Mouse (Mus musculus) cerebellum, adult 2 months (tissue): ENCODE measurements at regions not wholly inside any gene's neighbourhood (a gene's known extent, or its start where the extent isn't known, plus 50 kb on each side); places are given as distances from the start of the nearest gene placed in this dataset.
"Not testable (repeated sequence)": the region's sequence is repeated elsewhere in the genome, so short reads cannot be mapped to it uniquely, and the experiment has no call there.

Experiments
- DNase-seq, 2 experiments: peaks; one replicate each; pipeline ENCODE4 v3.0.0; 2021
- H3K27ac ChIP-seq: fragments of 200-500 bp; 2 replicates; pipeline ENCODE4 v1.5.1; 2012; ENCODE audit warnings: low read length, control low read depth, inconsistent platforms; ENCODE audit not compliant: insufficient read depth
- H3K27me3 ChIP-seq: fragments of 200-500 bp; 2 replicates; pipeline ENCODE4 v1.6.1; 2012; ENCODE audit warnings: inconsistent platforms, mild to moderate bottlenecking, low read length, moderate library complexity; ENCODE audit not compliant: control insufficient read depth, insufficient read depth
- H3K4me1 ChIP-seq: fragments of 200-500 bp; 2 replicates; pipeline ENCODE4 v1.6.1; 2011; ENCODE audit warnings: low read length; ENCODE audit not compliant: control insufficient read depth, insufficient read depth
- H3K4me3 ChIP-seq: fragments of 200-500 bp; replicated peaks from 2 replicates; pipeline ENCODE3; 2011; ENCODE audit warnings: mild to moderate bottlenecking, low read depth, low read length, control low read depth; ENCODE audit not compliant: insufficient read depth
- CTCF ChIP-seq: fragments of 200-500 bp; IDR thresholded peaks from 2 replicates; pipeline ENCODE4 v1.5.1; 2011; ENCODE audit warnings: low read depth, mild to moderate bottlenecking, control low read depth, low read length, moderate library complexity, borderline replicate concordance; ENCODE audit not compliant: insufficient read depth
- POLR2A ChIP-seq: fragments of 200-500 bp; IDR thresholded peaks from 2 replicates; pipeline ENCODE4 v1.6.1; 2011; ENCODE audit warnings: low read length, control low read depth, borderline replicate concordance; ENCODE audit not compliant: insufficient read depth
- WGBS: fragments of 180-500 bp; shearing (Covaris S2); methylation state at CpG from one replicate; pipeline ENCODE4 v1.1.7; 2018; 5-methylcytosine and 5-hydroxymethylcytosine counted together

GRCm38 (mm10) chr4:22133547-22134495 lies 202.7 kb downstream of the Faxc start:
- TF ChIP-seq POLR2A (no peak), CTCF (no peak)
- Histone ChIP-seq H3K4me3 (no peak overlapping the region), H3K27me3 (no peaks in the 10 kb centered on the region; the same call in 1 of the 2 replicates), H3K27ac (no peak overlapping the region), H3K4me1 (no peaks in the 10 kb centered on the region)
- no peak for DNase-seq
- 74% methylated on average over 14 of the region's 14 CpGs for WGBS

GRCm38 (mm10) chr4:22140122-22140521 lies 209.0 kb downstream of the Faxc start:
- DNase-seq: no peak
- TF ChIP-seq CTCF (no peak), POLR2A (no peak)
- Histone ChIP-seq H3K27me3 (no peaks in the 10 kb centered on the region), H3K4me3 (no peak overlapping the region), H3K4me1 (no peaks in the 10 kb centered on the region), H3K27ac (no peak overlapping the region)
- WGBS: 19% methylated on average over 3 of the region's 3 CpGs

GRCm38 (mm10) chr4:22143546-22143945 lies 212.4 kb downstream of the Faxc start:
- TF ChIP-seq CTCF: no peak
- H3K27ac ChIP-seq: no peak overlapping the region
- H3K4me3 ChIP-seq: no peak overlapping the region
- WGBS: 94% methylated on average over 1 of the region's 1 CpGs
- DNase-seq: no peak
- H3K4me1 ChIP-seq: no peaks in the 10 kb centered on the region
- no peaks in the 10 kb centered on the region for H3K27me3 ChIP-seq

- H3K4me1 ChIP-seq, H3K27ac ChIP-seq, H3K4me3 ChIP-seq, H3K27me3 ChIP-seq, DNase-seq: not testable (repeated sequence)
- WGBS: 95% methylated on average over 1 of the region's 1 CpGs
Observed at GRCm38 (mm10) chr4:22144834-22145233, 212.5 kb upstream of the Fbxl4 start.

- Histone ChIP-seq H3K27me3 (no peaks in the 10 kb centered on the region), H3K4me3 (no peak overlapping the region), H3K4me1 (no peaks in the 10 kb centered on the region), H3K27ac (no peak overlapping the region)
- DNase-seq: no peak
- WGBS: 31% methylated on average over 6 of the region's 6 CpGs
- TF ChIP-seq POLR2A (no peak), CTCF (no peak)
Observed at GRCm38 (mm10) chr4:22146648-22147409, 210.5 kb upstream of the Fbxl4 start.

- 14% methylated on average over 10 of the region's 10 CpGs for WGBS
- no peaks in the 10 kb centered on the region; the same call in 1 of the 2 replicates for H3K27me3 ChIP-seq
- no peaks in the 10 kb centered on the region for H3K4me1 ChIP-seq
- TF ChIP-seq CTCF (no peak), POLR2A (no peak)
- H3K4me3 ChIP-seq: no peak overlapping the region
- H3K27ac ChIP-seq: no peak overlapping the region
- no peak for DNase-seq
Observed at GRCm38 (mm10) chr4:22151899-22152493, 205.3 kb upstream of the Fbxl4 start.

GRCm38 (mm10) chr4:22152971-22153544 lies 204.3 kb upstream of the Fbxl4 start:
- TF ChIP-seq CTCF (no peak), POLR2A (no peak)
- WGBS: 41% methylated on average over 7 of the region's 7 CpGs
- no peak overlapping the region for H3K4me3 ChIP-seq
- no peaks in the 10 kb centered on the region for H3K4me1 ChIP-seq
- DNase-seq: no peak
- H3K27ac ChIP-seq: no peak overlapping the region
- no peaks in the 10 kb centered on the region; the same call in 1 of the 2 replicates for H3K27me3 ChIP-seq
